Mouse (Mus musculus): ENCODE results near the gene Neo1. TPM values are rescaled to one million over a fixed set of nuclear protein-coding genes. Genes with fewer than 3 reads are reported as not detected.

Neo1 gene
- polyA plus RNA-seq, 1 experiment from 2014 or later, result 11.5 TPM

- ATAC-seq (ENCODE audit: low FRiP score, low TSS enrichment), result no peak
- TF ChIP-seq CTCF (IDR thresholded peaks at IDR 0.05; ENCODE audit: low read depth) (no peak), EP300 (optimal IDR thresholded peaks at IDR 0.05) (no peak)
- Histone ChIP-seq H3K4me1 (replicated peaks; ENCODE audit: control insufficient read depth, insufficient read depth) (no peaks in the 10 kb centered on the region), H3K36me3 (ENCODE audit: control insufficient read depth, insufficient read depth, low read length) (no peaks in the 10 kb centered on the region), H3K9ac (ENCODE audit: low read length) (no peak overlapping the region), H3K27me3 (ENCODE audit: control insufficient read depth, insufficient read depth, low read length) (no peaks in the 10 kb centered on the region), H3K27ac (replicated peaks) (no peak overlapping the region), H3K4me2 (replicated peaks; ENCODE audit: low read depth) (no peak overlapping the region), H3K9me3 (ENCODE audit: control insufficient read depth, low read length) (no peaks in the 10 kb centered on the region), H3K4me3 (ENCODE audit: low read depth, low read length) (no peak overlapping the region)
- 71% methylated on average over 8 of the region's 8 CpGs for WGBS
- DNase-seq (ENCODE audit: low spot score), result no peak
Observed at GRCm38 (mm10) chr9:59056281-59056680, 20.0 kb upstream of the Neo1 start.

- H3K4me2 ChIP-seq (replicated peaks; ENCODE audit: low read depth), result no peak overlapping the region
- no peak for TF ChIP-seq EP300 (optimal IDR thresholded peaks at IDR 0.05)
- no peak for TF ChIP-seq CTCF (IDR thresholded peaks at IDR 0.05; ENCODE audit: low read depth)
- H3K27me3 ChIP-seq (ENCODE audit: control insufficient read depth, insufficient read depth, low read length), result no peaks in the 10 kb centered on the region
- H3K4me1 ChIP-seq (replicated peaks; ENCODE audit: control insufficient read depth, insufficient read depth), result no peaks in the 10 kb centered on the region
- no peaks in the 10 kb centered on the region for H3K36me3 ChIP-seq (ENCODE audit: control insufficient read depth, insufficient read depth, low read length)
- H3K9ac ChIP-seq (ENCODE audit: low read length), result no peak overlapping the region
- no peak for ATAC-seq (ENCODE audit: low FRiP score, low TSS enrichment)
- H3K4me3 ChIP-seq (ENCODE audit: low read depth, low read length), result no peak overlapping the region
- no peak overlapping the region for H3K27ac ChIP-seq (replicated peaks)
- DNase-seq (ENCODE audit: low spot score), result no peak
- no peaks in the 10 kb centered on the region for H3K9me3 ChIP-seq (ENCODE audit: control insufficient read depth, low read length)
Observed at GRCm38 (mm10) chr9:59041805-59042204, 5.6 kb upstream of the Neo1 start.

- TF ChIP-seq EP300 (optimal IDR thresholded peaks at IDR 0.05), result no peak
- TF ChIP-seq CTCF (IDR thresholded peaks at IDR 0.05; ENCODE audit: low read depth), result no peak; the same call in 1 of the 2 replicates
- ATAC-seq (ENCODE audit: low FRiP score, low TSS enrichment) (peak; percentile 45), DNase-seq (ENCODE audit: low spot score) (no peak)
- Histone ChIP-seq H3K9ac (ENCODE audit: low read length) (peak overlapping the region; percentile 96), H3K4me1 (replicated peaks; ENCODE audit: control insufficient read depth, insufficient read depth) (no peaks in the 10 kb centered on the region), H3K36me3 (ENCODE audit: control insufficient read depth, insufficient read depth, low read length) (no peaks in the 10 kb centered on the region), H3K4me3 (ENCODE audit: low read depth, low read length) (peak overlapping the region; percentile 95), H3K4me2 (replicated peaks; ENCODE audit: low read depth) (peak overlapping the region; percentile 87), H3K27ac (replicated peaks) (peak overlapping the region; percentile 99), H3K9me3 (ENCODE audit: control insufficient read depth, low read length) (no peaks in the 10 kb centered on the region), H3K27me3 (ENCODE audit: control insufficient read depth, insufficient read depth, low read length) (no peaks in the 10 kb centered on the region)
- WGBS, result under 1% methylated on average over 56 of the region's 56 CpGs
Observed at GRCm38 (mm10) chr9:59036732-59037341, 596 bp upstream of the Neo1 start.

- H3K27me3 ChIP-seq (ENCODE audit: control insufficient read depth, insufficient read depth, low read length), result no peaks in the 10 kb centered on the region
- no peak for ATAC-seq (ENCODE audit: low FRiP score, low TSS enrichment)
- peak; percentile 57 for DNase-seq (ENCODE audit: low spot score)
- TF ChIP-seq EP300 (optimal IDR thresholded peaks at IDR 0.05) (no peak), CTCF (IDR thresholded peaks at IDR 0.05; ENCODE audit: low read depth) (peak; percentile 63)
- peak overlapping the region; percentile 87 for H3K4me2 ChIP-seq (replicated peaks; ENCODE audit: low read depth)
- WGBS, result under 1% methylated on average over 55 of the region's 63 CpGs
- H3K27ac ChIP-seq (replicated peaks), result peak overlapping the region; percentile 99
- no peaks in the 10 kb centered on the region for H3K36me3 ChIP-seq (ENCODE audit: control insufficient read depth, insufficient read depth, low read length)
- H3K4me1 ChIP-seq (replicated peaks; ENCODE audit: control insufficient read depth, insufficient read depth), result no peaks in the 10 kb centered on the region
- H3K9ac ChIP-seq (ENCODE audit: low read length), result peak overlapping the region; percentile 96
- no peaks in the 10 kb centered on the region for H3K9me3 ChIP-seq (ENCODE audit: control insufficient read depth, low read length)
- peak overlapping the region; percentile 95 for H3K4me3 ChIP-seq (ENCODE audit: low read depth, low read length)
Observed at GRCm38 (mm10) chr9:59035342-59036158, 691 bp downstream of the Neo1 start.

- Histone ChIP-seq H3K4me1 (replicated peaks; ENCODE audit: control insufficient read depth, insufficient read depth) (no peaks in the 10 kb centered on the region), H3K4me3 (ENCODE audit: low read depth, low read length) (peak overlapping the region; percentile 95), H3K9me3 (ENCODE audit: control insufficient read depth, low read length) (no peaks in the 10 kb centered on the region), H3K36me3 (ENCODE audit: control insufficient read depth, insufficient read depth, low read length) (no peaks in the 10 kb centered on the region), H3K9ac (ENCODE audit: low read length) (no peak overlapping the region), H3K27me3 (ENCODE audit: control insufficient read depth, insufficient read depth, low read length) (no peaks in the 10 kb centered on the region), H3K4me2 (replicated peaks; ENCODE audit: low read depth) (peak overlapping the region; percentile 87), H3K27ac (replicated peaks) (no peak overlapping the region)
- DNase-seq (ENCODE audit: low spot score) (no peak), ATAC-seq (ENCODE audit: low FRiP score, low TSS enrichment) (no peak)
- no peak for TF ChIP-seq CTCF (IDR thresholded peaks at IDR 0.05; ENCODE audit: low read depth)
- TF ChIP-seq EP300 (optimal IDR thresholded peaks at IDR 0.05), result no peak
- 16% methylated on average over 5 of the region's 5 CpGs for WGBS
Observed at GRCm38 (mm10) chr9:59034836-59035235, 1.4 kb downstream of the Neo1 start.

GRCm38 (mm10) chr9:59033492-59033891, 2.7 kb downstream of the Neo1 start:
- Histone ChIP-seq H3K36me3 (ENCODE audit: control insufficient read depth, insufficient read depth, low read length) (no peaks in the 10 kb centered on the region), H3K4me1 (replicated peaks; ENCODE audit: control insufficient read depth, insufficient read depth) (no peaks in the 10 kb centered on the region), H3K9me3 (ENCODE audit: control insufficient read depth, low read length) (no peaks in the 10 kb centered on the region), H3K9ac (ENCODE audit: low read length) (no peak overlapping the region), H3K4me2 (replicated peaks; ENCODE audit: low read depth) (no peak overlapping the region), H3K27me3 (ENCODE audit: control insufficient read depth, insufficient read depth, low read length) (no peaks in the 10 kb centered on the region), H3K27ac (replicated peaks) (no peak overlapping the region), H3K4me3 (ENCODE audit: low read depth, low read length) (no peak overlapping the region)
- ATAC-seq (ENCODE audit: low FRiP score, low TSS enrichment), result no peak
- TF ChIP-seq CTCF (IDR thresholded peaks at IDR 0.05; ENCODE audit: low read depth), result no peak
- no peak for TF ChIP-seq EP300 (optimal IDR thresholded peaks at IDR 0.05)
- no peak for DNase-seq (ENCODE audit: low spot score)
- 54% methylated on average over 3 of the region's 3 CpGs for WGBS

All from stomach, postnatal 0 days (tissue).